Mouse (Mus musculus) ovary, postnatal 10 days (tissue): Measurements from ENCODE around the gene Zfp791.
A peak's percentile ranks its signal among the peaks of the same experiment; 100 is the strongest.
"Not testable (repeated sequence)": the region's sequence is repeated elsewhere in the genome, so short reads cannot be mapped to it uniquely, and the experiment has no call there.

Experiments used
- DNase-seq: peaks from one replicate; pipeline ENCODE4 v3.0.0; 2022; ENCODE audit warnings: low spot score

Zfp791 gene

DNA sequence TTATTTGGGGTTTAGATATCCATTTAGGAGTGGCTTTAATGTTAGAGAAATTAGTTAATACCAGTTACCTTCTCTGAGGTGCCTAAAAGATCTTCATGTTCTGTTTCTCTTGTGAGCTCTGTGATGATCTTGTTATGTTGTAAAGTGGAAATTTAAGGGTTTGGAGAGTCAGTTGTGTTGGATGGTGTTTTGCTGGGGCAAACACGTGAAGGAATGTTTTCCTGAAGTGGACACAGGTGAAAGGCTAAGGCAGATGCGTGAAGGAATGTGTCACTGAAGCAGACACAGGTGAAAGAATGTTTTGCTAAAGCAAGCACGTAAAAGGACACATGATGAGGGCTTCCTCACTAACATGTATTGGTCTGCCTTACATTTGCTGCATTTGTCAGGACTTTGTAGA lies at the start of gene Zfp791:
TSS of gene Zfp791 (minus strand) at position 101 of the 400 bp plus-strand sequence.
- DNase-seq = no peak

DNA sequence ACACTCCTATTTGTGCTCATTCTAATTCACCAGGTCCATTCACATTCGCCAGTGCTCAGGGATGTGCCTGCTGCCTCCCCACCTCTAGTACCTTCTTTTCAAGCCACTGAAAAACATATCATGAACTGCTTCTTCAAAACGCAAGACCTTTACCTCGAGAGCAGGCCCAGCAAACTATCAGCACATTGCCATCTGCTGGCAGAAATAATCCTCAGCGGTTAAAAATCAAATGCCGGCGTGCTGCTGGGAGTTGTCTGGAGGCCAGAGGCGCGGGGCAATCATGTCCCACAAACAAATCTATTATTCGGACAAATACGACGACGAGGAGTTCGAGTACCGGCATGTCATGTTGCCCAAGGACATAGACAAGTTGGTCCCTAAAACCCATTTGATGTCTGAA lies 48.4 kb upstream of the Zfp791 start:
- no peak for DNase-seq

DNA sequence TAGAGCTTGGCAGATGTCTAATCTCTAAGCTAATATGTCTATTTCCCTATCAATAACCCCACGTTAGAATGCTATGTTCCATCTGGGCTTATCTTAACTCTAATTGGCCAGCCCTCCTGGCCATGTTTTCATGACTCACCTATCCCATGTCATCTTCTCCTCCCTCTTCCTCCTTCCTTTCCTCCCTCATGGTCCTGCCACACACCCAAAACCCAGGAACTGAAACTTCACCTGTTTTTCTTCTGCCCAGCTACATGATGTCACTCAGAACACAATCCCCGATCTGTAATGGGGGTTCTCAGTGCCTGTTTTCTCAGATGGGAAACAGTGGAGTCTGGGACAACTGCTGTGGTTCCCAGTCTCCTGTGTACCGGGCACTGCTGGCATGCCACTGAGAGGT lies 28.7 kb upstream of the Zfp791 start, which contains the start of gene Cks1brt:
TSS of gene Cks1brt (plus strand) at position 301 of the 400 bp plus-strand sequence.
- DNase-seq = no peak

DNA sequence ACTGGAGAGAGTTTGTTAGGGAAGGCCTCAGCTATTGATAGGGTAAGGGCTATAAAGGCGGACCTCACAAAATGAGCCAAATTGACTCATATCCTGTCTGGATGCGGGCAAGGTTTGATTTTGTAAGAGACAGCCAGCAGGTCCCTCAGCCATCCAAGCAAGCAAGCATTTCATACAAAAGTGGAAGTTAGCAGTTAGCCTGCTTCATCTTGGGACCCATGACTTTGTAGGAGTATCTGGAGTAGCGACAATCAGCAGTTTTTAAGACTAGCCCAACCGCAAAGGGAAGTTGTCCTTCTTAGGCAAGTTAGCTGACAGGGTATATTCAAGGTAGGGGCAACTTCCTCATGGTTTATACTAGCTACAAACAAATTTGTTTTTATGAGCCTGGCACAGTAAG lies 19.6 kb upstream of the Zfp791 start:
- no peak for DNase-seq

DNA sequence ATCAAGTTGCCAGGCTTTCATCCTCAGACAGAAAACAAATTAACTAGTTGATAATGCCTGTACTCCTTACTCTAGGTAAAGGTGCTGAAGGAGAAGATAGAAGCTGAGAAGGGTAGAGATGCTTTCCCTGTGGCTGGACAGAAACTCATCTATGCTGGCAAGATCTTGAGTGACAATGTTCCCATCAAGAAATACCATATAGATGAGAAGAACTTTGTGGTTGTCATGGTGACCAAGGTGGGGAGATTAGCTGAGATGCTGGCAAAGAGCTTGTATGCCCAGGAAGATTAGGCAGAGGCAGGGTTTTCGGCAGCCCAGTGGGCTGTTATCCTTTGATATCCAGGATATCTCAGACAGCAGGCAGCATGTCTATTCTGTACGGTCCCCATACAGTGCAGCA lies 12.8 kb upstream of the Zfp791 start:
- DNase-seq = not testable (repeated sequence)

DNA sequence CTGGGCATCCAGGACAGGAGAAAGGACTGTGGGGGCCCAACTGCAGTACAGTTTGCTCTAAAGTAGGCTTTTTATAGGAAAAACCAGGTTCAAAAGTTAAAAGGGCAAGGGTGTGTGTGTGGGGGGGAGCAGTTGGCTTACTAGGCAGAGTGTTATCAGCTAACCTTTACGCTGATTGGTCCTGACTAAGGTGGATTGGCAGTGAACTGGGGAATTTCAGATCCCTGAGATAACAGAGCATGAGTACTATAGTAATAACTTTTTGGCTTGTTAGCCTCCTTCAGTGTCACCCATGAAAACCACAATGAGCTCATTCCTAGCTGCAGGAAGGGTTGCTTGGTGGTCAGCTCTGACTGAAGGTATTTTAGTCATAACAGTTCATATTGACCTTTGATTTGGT lies 9.4 kb upstream of the Zfp791 start:
- no peak for DNase-seq

DNA sequence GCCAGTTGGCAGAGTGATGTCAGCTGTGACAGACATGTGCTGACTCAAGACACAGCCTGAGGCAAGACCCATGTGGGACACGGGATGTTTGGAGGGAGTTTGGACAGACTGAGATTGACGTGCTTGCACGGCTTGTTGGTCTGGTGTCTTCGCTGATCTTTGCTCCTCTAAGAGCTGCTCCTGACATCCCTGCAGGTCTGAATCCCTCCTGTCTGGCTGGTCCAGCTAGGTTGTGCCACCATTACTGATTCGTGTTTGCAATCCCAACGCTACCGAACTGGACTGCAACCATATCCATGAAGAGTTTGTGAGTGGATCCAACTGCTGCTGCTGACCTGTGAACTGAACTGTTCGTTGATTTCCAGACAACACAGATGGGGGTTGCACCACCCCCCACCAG lies 796 bp upstream of the Zfp791 start:
- DNase-seq = no peak

DNA sequence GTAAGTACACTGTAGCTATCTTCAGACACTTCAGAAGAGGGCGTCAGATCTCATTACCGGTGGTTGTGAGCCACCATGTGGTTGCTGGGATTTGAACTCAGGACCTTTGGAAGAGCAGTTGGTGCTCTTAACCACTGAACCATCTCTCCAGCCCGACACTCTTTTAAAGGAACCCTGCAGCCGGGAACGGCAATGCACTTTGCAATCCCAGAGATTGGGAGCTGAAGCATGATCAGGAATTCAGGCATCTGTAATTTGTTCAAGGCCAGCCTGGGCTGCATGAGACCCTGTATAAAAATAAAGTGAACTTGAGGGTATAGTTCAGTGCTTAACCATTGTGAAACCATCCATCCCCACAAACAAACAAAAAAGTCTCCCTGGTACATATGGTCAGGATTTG lies 2.6 kb downstream of the Zfp791 start:
- not testable (repeated sequence) for DNase-seq

DNA sequence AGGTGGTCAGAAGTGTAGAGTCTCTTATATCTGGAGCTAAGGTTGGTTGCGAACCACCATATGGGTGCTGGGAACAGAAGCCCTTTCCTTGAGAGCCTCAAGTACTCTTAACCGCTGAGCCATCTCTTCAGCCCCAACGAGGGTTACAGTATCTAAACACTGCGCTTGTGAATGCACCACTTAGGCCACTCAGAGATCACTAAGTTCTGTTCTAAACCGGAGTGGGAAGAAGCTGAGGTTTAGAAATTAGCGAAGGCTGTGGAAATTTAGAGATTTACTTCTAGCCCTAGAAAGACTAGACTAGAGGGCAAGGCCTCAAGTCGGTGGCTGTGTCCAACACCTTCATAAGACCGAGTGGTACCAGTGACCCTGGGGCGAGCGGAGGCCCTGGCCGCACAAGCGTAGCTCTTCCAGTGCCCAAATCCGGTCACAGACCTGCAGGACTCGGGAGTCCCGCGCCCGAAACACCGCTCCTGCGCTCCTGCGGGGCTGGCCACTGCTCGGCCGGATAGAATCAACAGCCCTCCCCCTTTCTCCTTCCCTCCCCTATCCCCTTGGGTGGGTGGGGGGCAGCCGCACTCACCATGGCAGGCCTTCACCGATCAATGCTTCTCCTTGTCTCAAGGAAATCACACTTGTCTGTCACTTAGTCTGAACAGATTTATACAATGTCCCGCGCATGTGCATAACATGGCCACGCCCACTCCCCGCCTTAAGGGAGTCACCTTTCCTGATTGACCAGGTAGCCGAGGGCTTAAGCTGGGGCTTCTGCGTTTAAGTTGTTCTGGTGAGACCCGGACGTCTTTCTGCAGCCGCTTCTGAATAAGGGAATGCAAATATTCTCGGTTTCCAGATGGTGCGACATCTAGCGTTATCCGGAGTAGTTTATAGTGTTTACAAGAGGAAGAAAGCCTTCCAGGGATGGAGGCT lies 3.6 kb downstream of the Zfp791 start:
- DNase-seq = peak; percentile 57

DNA sequence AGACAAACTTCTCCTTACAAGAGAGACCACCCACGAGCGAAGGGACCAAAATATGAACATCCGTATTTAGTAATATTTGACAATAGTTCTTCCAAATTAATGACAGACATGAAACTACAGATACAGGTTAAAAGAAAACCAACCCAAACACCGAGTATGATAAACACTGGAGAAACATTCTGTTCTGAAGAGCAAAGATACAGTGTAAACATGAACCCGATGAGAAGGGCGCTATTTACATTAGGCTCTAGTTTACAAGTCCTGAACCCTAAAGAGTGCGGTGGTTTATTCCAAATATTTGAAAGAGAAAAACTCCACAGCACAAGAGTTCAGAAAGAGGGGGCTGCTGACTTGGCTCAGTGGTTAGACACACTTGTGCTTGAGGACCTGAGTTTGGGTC lies 5.9 kb downstream of the Zfp791 start:
- DNase-seq = no peak

DNA sequence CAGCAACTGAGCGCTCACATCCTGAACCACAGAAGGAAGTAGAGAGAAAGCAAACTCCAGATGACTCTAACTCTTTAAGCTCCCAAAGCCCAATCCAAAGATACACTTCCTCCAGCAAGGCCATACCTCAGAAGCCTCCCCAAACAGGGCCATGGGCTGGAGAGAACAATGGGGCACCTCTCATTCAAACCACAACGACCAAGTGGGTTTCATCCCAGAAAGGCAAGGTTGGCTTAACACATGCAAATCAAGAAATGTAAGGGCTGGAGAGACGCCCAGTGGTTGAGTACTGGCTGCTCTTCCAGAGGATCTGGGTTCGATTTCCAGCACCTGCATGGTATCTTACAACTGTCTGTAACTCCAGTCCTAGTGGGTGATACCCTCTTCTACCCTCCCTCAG lies 7.4 kb downstream of the Zfp791 start:
- DNase-seq = no peak

DNA sequence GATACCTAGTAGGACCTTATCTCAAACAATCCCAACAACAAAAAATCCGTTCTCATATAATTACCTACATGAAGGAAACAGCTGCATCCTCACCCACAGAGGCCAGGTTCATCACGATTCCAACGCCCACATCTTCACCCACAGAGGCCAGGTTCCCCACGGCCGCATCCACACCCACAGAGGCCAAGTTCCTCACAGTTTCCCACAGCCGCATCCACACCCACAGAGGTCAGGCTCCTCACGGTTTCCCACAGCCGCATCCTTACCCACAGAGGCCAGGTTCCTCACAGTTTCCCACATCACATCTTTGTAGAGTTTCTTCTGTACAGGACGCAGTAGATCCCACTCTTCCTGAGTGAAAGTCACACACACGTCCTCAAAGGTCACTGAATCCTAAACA lies 9.7 kb downstream of the Zfp791 start:
- DNase-seq = no peak

DNA sequence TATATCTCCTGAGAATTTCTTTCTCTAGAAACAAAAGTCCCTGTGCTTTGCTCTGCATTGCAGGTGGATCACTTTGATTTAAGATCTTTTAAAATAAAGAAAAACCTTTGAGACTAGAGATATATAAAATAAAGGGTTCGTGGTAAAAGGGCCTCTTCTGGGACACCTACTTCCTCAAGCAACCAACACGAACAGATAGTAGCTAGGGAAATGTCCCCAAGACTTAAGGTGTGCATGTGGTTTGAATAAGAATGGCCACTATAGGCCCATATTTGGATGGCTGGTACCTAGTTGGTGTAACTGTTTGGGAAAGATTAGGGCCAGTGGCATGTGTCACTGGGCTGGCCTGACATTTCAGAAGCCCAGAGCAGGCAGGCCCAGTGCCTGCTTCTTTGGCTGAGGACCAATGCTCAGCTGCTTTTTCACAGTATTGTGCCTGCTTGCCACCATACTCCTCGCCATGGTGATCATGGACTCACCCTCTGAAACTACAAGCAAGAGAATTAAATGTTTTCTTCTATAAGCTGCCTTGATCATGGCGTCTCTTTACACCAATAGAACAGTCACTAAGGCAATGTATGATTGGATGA lies 22.7 kb downstream of the Zfp791 start:
- DNase-seq = no peak

DNA sequence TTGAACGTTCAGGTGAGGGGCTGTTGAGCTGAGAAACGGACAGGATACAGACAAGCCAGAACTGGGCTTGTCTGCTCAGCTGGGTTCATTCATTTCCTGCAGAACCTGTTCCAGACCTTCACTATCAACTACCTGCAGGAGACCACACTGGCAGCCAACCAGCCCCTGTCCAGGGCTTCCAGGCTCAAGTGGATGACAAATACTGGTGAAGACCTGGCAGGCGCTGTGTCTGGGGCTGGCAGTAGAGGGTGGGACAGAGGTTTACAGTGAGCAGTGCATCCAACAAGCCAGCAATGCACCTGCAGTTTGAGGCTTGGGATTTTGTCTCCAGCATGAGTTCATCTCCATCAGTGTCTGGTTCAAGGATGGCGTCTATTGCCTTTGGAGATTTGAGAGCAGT lies 26.0 kb downstream of the Zfp791 start:
- no peak for DNase-seq

DNA sequence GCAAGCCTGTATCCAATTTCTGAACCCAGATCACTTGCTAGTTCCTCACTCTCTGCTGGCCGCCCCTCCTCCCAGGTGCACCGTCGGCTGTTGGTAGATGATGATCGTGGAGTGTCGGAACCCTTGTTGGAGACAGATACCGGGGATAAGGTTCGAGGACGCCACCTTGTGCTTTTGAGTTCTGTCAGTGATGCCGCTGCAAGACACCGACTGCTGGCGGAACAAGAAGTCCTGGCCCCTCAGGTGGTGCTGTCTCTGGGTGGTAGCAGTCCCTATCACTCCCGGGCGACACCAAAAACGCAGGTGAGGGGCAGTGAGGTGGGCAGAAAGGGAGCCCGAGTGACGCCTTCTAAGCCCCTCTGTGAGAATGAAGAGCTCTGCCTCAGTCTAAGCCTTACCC lies 26.7 kb downstream of the Zfp791 start:
- no peak for DNase-seq

DNA sequence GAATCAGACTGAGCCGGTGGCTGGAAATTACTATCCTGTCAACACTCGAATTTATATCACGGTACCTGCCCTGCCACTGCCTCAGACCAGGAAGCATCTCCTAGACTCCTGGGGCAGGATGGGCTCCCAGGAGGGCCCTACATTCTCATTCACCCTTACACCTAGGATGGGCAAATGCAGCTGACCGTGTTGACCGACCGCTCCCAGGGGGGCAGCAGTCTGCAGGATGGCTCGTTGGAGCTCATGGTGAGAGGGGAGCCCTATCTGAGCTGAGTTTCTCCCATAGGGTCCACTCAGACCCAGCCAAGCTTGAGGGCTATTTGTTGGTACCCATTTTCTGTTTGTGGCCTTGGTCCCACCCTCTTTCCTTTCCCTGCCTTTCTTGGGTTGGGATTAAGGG lies 27.3 kb downstream of the Zfp791 start:
- DNase-seq = no peak

DNA sequence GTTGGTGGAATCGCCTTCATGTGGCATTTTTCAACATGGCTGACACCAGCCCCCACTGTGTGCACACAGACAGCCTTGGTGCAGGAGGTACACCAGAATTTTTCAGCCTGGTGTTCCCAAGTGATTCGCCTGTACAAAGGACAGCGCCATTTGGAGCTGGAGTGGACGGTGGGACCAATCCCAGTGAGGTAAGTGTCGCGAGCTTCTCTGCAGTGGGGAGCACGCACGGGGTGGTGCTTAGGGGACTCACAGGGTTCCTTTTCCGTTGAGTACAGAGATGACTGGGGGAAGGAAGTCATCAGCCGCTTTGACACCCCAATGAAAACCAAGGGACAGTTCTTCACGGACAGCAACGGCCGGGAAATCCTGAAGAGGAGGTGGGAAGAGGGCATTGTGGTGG lies 27.8 kb downstream of the Zfp791 start:
- no peak for DNase-seq

DNA sequence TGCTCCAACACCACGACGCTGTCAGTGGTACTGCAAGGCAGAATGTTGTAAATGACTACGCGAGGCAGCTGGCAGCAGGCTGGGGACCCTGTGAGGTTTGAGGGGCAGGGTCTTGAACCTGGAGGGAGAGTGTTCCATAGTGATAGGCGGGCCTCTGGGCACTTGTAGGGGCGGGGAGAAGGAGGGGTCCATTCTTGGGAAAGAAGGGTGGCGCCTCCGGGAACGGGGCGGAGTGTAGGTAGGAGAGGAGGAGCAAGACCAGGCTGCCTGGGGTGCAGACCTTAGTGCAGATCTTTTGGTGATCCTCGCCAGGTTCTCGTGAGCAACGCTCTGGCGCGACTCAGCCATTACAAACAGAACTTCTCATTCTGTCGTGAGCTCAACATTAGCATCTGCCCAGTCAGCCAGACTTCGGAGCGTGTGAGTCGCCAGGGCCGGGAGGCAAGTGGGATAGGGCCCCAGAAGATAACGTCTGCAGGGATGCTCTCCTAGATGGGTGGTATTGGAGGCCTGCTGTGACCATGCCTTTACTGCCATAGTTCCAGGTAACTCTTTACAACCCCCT lies 31.3 kb downstream of the Zfp791 start:
- no peak for DNase-seq

DNA sequence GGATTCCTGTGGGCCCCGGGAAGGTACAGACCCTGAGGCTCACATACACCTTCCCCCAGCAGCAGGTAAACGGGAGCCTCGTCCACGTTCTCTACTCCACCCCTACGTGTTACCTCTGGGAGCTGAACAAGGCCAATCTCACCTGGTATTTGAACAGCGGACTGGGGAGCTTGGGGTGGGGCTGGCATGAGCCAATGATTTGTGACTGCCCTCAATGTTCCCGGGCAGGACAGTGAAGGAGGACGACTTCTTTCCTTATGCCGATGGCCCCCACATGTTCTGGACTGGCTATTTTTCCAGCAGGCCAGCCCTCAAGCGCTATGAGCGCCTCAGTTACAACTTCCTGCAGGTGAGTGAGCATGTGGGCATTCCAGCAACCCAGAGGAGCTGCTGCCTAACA lies 32.0 kb downstream of the Zfp791 start:
- no peak for DNase-seq

DNA sequence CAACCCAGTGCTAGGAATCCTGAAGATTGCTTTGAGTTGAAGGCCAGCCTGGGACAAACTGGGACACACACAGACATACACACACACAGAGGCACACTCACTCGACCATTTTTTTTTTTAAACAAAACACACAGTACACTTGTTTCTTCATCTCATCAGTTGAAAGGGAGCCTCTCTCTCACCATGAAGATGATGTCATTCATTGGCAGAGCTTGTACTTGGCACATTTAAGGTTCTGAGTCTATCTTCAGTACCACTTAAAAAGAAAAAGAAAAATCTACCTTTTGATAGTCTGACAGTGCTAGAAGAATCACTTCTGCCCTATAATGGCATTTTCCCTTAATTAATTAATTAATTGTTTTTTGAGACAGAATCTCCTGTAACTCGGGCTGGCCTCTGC lies 34.1 kb downstream of the Zfp791 start:
- DNase-seq = no peak

DNA sequence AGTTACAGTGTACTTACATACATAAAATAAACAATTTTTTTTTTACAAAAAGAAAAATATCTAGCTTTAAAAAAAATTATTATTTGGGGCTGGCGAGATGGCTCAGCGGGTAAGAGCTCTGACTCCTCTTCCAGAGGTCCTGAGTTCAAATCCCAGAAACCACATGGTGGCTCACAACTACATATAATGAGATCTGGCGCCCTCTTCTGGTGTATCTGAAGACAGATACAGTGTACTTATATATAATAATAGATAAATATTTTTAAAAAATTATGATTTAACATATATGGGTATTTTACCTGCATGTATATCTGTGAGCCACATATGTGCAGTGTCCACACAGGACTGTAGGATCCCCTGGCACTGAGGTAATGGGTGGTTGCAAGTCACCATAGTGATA lies 36.7 kb downstream of the Zfp791 start:
- DNase-seq = no peak

DNA sequence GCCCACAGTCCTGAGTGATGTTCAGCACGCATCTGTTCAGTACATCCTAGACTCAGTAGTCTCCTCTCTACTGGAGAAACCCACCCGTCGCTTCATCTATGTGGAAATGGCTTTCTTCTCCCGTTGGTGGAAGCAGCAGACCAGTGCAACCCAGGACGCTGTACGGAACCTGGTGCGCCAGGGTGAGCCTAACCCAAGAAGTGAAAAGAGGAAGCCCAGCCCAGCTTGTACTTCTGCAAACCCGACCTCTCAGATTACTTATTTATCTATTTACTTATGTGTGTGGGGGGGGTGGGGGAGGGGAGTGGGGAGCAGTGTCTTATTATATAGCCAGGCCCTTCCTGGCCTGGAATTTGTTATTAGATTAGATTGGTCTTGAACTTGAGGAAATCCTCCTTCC lies 38.3 kb downstream of the Zfp791 start:
- DNase-seq = no peak

DNA sequence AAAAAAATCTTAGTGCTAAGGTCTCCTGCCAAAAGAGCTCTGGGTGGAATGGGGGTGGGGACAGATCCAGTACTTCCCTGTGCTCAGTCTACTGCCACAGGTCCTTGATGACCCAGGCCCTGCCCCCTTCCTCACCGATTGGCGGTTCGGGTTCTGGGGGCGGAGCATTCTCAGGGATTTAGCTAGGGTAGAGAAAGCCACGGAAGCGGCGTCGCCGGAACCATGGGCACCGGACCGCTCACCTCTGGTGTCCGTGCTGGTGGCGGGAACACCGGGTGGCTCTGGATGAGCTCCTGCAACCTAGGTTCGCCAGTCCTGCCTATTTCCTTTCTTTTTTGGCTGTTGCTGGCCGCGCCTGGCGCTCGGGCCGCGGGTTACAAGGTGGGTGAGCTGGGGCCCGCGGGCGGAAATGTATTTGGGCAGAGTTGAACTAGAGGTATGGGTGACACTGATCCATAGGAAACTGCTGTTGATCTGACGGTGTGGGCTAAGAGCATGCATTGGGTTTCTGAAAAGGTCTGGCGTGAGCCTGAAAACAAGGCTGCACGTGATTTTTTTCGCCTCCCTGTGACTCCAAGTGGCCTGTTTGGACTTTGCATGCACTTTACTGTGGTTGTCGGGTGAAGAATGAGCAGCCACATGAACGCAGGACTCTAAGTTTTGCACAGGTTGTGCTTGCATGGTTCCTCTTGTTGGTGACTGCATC lies 39.6 kb downstream of the Zfp791 start, which contains the start of gene Man2b1:
TSS of gene Man2b1 (plus strand) at position 163 of the 706 bp plus-strand sequence.
- DNase-seq = peak; percentile 72
